Mouse (Mus musculus): ENCODE results near the gene Ccn1.

- TF ChIP-seq CTCF (IDR thresholded peaks at IDR 0.05; ENCODE audit: borderline replicate concordance, insufficient read depth, low read length) = no peak
- TF ChIP-seq POLR2A (IDR thresholded peaks at IDR 0.05; ENCODE audit: low read depth, low read length) = no peak
Measured at GRCm38 (mm10) chr3:145600801-145601200, 49.0 kb downstream of the Ccn1 start.

Data from embryonic fibroblast, embryonic 13.5 days (primary cell).